Mouse (Mus musculus): ENCODE results near the gene Ccna2. TPM values are rescaled to one million over a fixed set of nuclear protein-coding genes. Genes with fewer than 3 reads are reported as not detected.
"Not testable (repeated sequence)": the region's sequence is repeated elsewhere in the genome, so short reads cannot be mapped to it uniquely, and the experiment has no call there.

The Ccna2 gene
- 75.6 and 94.1 TPM in 2 replicates for polyA plus RNA-seq (2015; fragmentation: Nextera tagmentation; extraction: Ambion mirVana)

GRCm38 (mm10) chr3:36571827-36572378 lies at the start of gene Ccna2:
Gene Ccna2 (minus strand): TSS chr3:36572150.
- peak within 1 kb of the TSS; percentile 98 for H3K4me2 ChIP-seq (ENCODE audit: low read length)
- no peaks in the 10 kb centered on the region for H3K9me3 ChIP-seq (ENCODE audit: control insufficient read depth, low read length)
- WGBS, result 0% methylated on average over 60 of the region's 60 CpGs
- peak within 1 kb of the TSS; percentile 82 for H3K9ac ChIP-seq (replicated peaks; ENCODE audit: low read depth, low read length)
- peak within 1 kb of the TSS; percentile 79 for H3K4me3 ChIP-seq (replicated peaks; ENCODE audit: low read length)
- peak within 1 kb of the TSS; percentile 95 for H3K27ac ChIP-seq (ENCODE audit: low read length)
- peak; percentile 100 for ATAC-seq
- peaks cover 4% of the 10 kb centered on the region; the same call in 1 of the 2 replicates for H3K36me3 ChIP-seq (ENCODE audit: control insufficient read depth, insufficient read depth)
- H3K4me1 ChIP-seq (replicated peaks; ENCODE audit: control insufficient read depth, insufficient read depth, low read length), result peaks cover 21% of the 10 kb centered on the region
- H3K27me3 ChIP-seq (replicated peaks; ENCODE audit: control insufficient read depth, insufficient read depth, low read length), result no peaks in the 10 kb centered on the region

DNA sequence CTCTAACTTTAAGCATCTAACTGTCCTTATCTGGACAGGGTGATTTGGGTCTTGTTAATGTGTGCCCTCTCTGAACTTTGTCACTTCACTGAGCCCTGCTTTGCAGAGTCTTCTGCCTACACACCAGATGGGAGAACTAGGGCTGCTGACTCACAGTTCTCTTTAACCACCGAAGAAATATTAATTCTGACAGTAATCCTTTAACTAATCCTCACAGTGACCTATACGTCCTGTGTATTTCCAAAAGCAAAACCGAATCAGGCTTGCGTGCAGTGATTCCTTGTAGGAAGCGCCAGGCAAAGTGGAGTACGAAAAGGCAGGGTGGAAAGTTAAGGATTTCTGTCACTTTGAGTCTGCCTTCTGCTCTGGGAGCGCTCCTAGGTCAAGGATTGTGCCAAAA lies 46.2 kb upstream of the Ccna2 start:
- Histone ChIP-seq H3K36me3 (ENCODE audit: control insufficient read depth, insufficient read depth) (no peaks in the 10 kb centered on the region), H3K4me1 (replicated peaks; ENCODE audit: control insufficient read depth, insufficient read depth, low read length) (peaks cover 3% of the 10 kb centered on the region), H3K4me3 (replicated peaks; ENCODE audit: low read length) (no peak overlapping the region), H3K4me2 (ENCODE audit: low read length) (no peak overlapping the region), H3K9ac (replicated peaks; ENCODE audit: low read depth, low read length) (no peak overlapping the region), H3K9me3 (ENCODE audit: control insufficient read depth, low read length) (no peaks in the 10 kb centered on the region), H3K27me3 (replicated peaks; ENCODE audit: control insufficient read depth, insufficient read depth, low read length) (no peaks in the 10 kb centered on the region), H3K27ac (ENCODE audit: low read length) (no peak overlapping the region)
- no peak for ATAC-seq
- WGBS, result 83% methylated on average over 7 of the region's 7 CpGs

- 57% methylated on average over 5 of the region's 5 CpGs for WGBS
- Histone ChIP-seq H3K4me1 (replicated peaks; ENCODE audit: control insufficient read depth, insufficient read depth, low read length) (peaks cover 8% of the 10 kb centered on the region), H3K9me3 (ENCODE audit: control insufficient read depth, low read length) (no peaks in the 10 kb centered on the region), H3K36me3 (ENCODE audit: control insufficient read depth, insufficient read depth) (no peaks in the 10 kb centered on the region), H3K4me2 (ENCODE audit: low read length) (peak overlapping the region; percentile 75), H3K27ac (ENCODE audit: low read length) (no peak overlapping the region), H3K27me3 (replicated peaks; ENCODE audit: control insufficient read depth, insufficient read depth, low read length) (no peaks in the 10 kb centered on the region), H3K9ac (replicated peaks; ENCODE audit: low read depth, low read length) (no peak overlapping the region), H3K4me3 (replicated peaks; ENCODE audit: low read length) (peak overlapping the region; percentile 81; the same call in 1 of the 2 replicates)
- ATAC-seq, result no peak
Measured at GRCm38 (mm10) chr3:36613908-36614255, 41.9 kb upstream of the Ccna2 start.

GRCm38 (mm10) chr3:36613202-36613907 lies 41.4 kb upstream of the Ccna2 start, which contains the start of gene Bbs7:
Gene Bbs7 (minus strand): TSS chr3:36613477.
- peak within 1 kb of the TSS; percentile 81 for H3K27ac ChIP-seq (ENCODE audit: low read length)
- peak within 1 kb of the TSS; percentile 81 for H3K4me3 ChIP-seq (replicated peaks; ENCODE audit: low read length)
- H3K9ac ChIP-seq (replicated peaks; ENCODE audit: low read depth, low read length), result peak within 1 kb of the TSS; percentile 91
- no peaks in the 10 kb centered on the region for H3K9me3 ChIP-seq (ENCODE audit: control insufficient read depth, low read length)
- ATAC-seq, result peak; percentile 100
- H3K27me3 ChIP-seq (replicated peaks; ENCODE audit: control insufficient read depth, insufficient read depth, low read length), result no peaks in the 10 kb centered on the region
- peaks cover 8% of the 10 kb centered on the region for H3K4me1 ChIP-seq (replicated peaks; ENCODE audit: control insufficient read depth, insufficient read depth, low read length)
- no peaks in the 10 kb centered on the region for H3K36me3 ChIP-seq (ENCODE audit: control insufficient read depth, insufficient read depth)
- 4% methylated on average over 38 of the region's 38 CpGs for WGBS
- H3K4me2 ChIP-seq (ENCODE audit: low read length), result peak within 1 kb of the TSS; percentile 75

DNA sequence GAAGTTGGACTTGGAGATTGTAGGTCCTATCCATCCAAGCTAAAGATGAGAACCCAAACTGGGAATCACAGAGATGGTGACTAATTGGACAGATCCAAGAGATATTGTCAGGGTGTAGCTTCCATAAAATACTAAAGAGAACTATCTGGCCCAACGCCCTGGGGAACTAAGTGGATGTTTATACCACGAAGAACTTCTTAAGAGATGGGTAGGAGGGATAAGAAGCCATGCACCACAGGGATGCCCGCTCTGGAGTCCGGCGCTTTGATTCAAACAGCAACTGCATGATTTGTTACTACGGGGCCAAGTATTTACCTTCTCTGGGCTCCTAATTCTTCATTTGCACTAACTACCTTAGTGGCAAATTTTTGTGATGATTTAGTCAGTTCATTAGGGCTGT lies 40.7 kb upstream of the Ccna2 start:
- peak overlapping the region; percentile 81 for H3K4me3 ChIP-seq (replicated peaks; ENCODE audit: low read length)
- WGBS, result 5% methylated on average over 6 of the region's 6 CpGs
- H3K4me1 ChIP-seq (replicated peaks; ENCODE audit: control insufficient read depth, insufficient read depth, low read length), result peaks cover 8% of the 10 kb centered on the region
- no peaks in the 10 kb centered on the region for H3K27me3 ChIP-seq (replicated peaks; ENCODE audit: control insufficient read depth, insufficient read depth, low read length)
- H3K27ac ChIP-seq (ENCODE audit: low read length), result peak overlapping the region; percentile 81
- peak overlapping the region; percentile 91 for H3K9ac ChIP-seq (replicated peaks; ENCODE audit: low read depth, low read length)
- H3K36me3 ChIP-seq (ENCODE audit: control insufficient read depth, insufficient read depth), result no peaks in the 10 kb centered on the region
- no peaks in the 10 kb centered on the region for H3K9me3 ChIP-seq (ENCODE audit: control insufficient read depth, low read length)
- peak; percentile 24; the same call in 1 of the 2 replicates for ATAC-seq
- H3K4me2 ChIP-seq (ENCODE audit: low read length), result peak overlapping the region; percentile 75

GRCm38 (mm10) chr3:36605894-36606783 lies 34.2 kb upstream of the Ccna2 start:
- H3K9ac ChIP-seq (replicated peaks; ENCODE audit: low read depth, low read length), result no peak overlapping the region
- WGBS, result 84% methylated on average over 7 of the region's 7 CpGs

DNA sequence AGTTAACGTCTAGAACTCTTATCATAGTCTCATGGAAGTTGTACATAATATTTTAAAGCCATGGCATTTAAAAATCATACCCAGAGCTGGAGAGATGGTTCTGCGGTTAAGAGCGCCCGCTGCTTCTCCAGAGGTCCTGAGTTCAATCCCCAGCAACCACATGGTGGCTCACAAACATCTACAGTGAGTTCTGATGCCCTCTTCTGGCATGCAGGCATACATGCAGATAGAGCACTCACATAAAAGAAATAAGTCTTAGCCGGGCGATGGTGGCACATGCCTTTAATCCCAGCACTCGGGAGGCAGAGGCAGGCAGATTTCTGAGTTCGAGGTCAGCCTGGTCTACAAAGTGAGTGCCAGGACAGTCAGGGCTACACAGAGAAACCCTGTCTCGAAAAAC lies 27.8 kb upstream of the Ccna2 start:
- not testable (repeated sequence) for H3K9me3 ChIP-seq (ENCODE audit: control insufficient read depth, low read length); H3K9ac ChIP-seq (replicated peaks; ENCODE audit: low read depth, low read length); H3K4me2 ChIP-seq (ENCODE audit: low read length); H3K27me3 ChIP-seq (replicated peaks; ENCODE audit: control insufficient read depth, insufficient read depth, low read length); H3K27ac ChIP-seq (ENCODE audit: low read length); H3K36me3 ChIP-seq (ENCODE audit: control insufficient read depth, insufficient read depth); H3K4me1 ChIP-seq (replicated peaks; ENCODE audit: control insufficient read depth, insufficient read depth, low read length); H3K4me3 ChIP-seq (replicated peaks; ENCODE audit: low read length); ATAC-seq
- 93% methylated on average over 9 of the region's 9 CpGs for WGBS

More at GRCm38 (mm10) chr3:36605894-36606783, 34.2 kb upstream of the Ccna2 start:
- H3K27me3 ChIP-seq (replicated peaks; ENCODE audit: control insufficient read depth, insufficient read depth, low read length), result no peaks in the 10 kb centered on the region
- H3K4me3 ChIP-seq (replicated peaks; ENCODE audit: low read length), result no peak overlapping the region
- H3K27ac ChIP-seq (ENCODE audit: low read length), result no peak overlapping the region
- H3K9me3 ChIP-seq (ENCODE audit: control insufficient read depth, low read length), result no peaks in the 10 kb centered on the region
- ATAC-seq, result no peak
- H3K4me2 ChIP-seq (ENCODE audit: low read length), result no peak overlapping the region
- H3K4me1 ChIP-seq (replicated peaks; ENCODE audit: control insufficient read depth, insufficient read depth, low read length), result no peaks in the 10 kb centered on the region
- no peaks in the 10 kb centered on the region for H3K36me3 ChIP-seq (ENCODE audit: control insufficient read depth, insufficient read depth)

- H3K9ac ChIP-seq (replicated peaks; ENCODE audit: low read depth, low read length), result no peak overlapping the region
- H3K4me1 ChIP-seq (replicated peaks; ENCODE audit: control insufficient read depth, insufficient read depth, low read length), result no peaks in the 10 kb centered on the region
- no peak overlapping the region for H3K27ac ChIP-seq (ENCODE audit: low read length)
- no peak for ATAC-seq
- no peak overlapping the region for H3K4me3 ChIP-seq (replicated peaks; ENCODE audit: low read length)
- 82% methylated on average over 3 of the region's 3 CpGs for WGBS
- H3K9me3 ChIP-seq (ENCODE audit: control insufficient read depth, low read length), result no peaks in the 10 kb centered on the region
- H3K27me3 ChIP-seq (replicated peaks; ENCODE audit: control insufficient read depth, insufficient read depth, low read length), result no peaks in the 10 kb centered on the region
- H3K36me3 ChIP-seq (ENCODE audit: control insufficient read depth, insufficient read depth), result peaks cover 2% of the 10 kb centered on the region; the same call in 1 of the 2 replicates
- H3K4me2 ChIP-seq (ENCODE audit: low read length), result no peak overlapping the region
Measured at GRCm38 (mm10) chr3:36598811-36599210, 26.9 kb upstream of the Ccna2 start.

GRCm38 (mm10) chr3:36571361-36571826 lies 556 bp downstream of the Ccna2 start:
- WGBS, result under 1% methylated on average over 46 of the region's 46 CpGs
- Histone ChIP-seq H3K4me1 (replicated peaks; ENCODE audit: control insufficient read depth, insufficient read depth, low read length) (peaks cover 21% of the 10 kb centered on the region), H3K4me2 (ENCODE audit: low read length) (peak overlapping the region; percentile 98), H3K9ac (replicated peaks; ENCODE audit: low read depth, low read length) (peak overlapping the region; percentile 59), H3K4me3 (replicated peaks; ENCODE audit: low read length) (peak overlapping the region; percentile 79), H3K9me3 (ENCODE audit: control insufficient read depth, low read length) (no peaks in the 10 kb centered on the region), H3K27ac (ENCODE audit: low read length) (no peak overlapping the region), H3K36me3 (ENCODE audit: control insufficient read depth, insufficient read depth) (peaks cover 5% of the 10 kb centered on the region; the same call in 1 of the 2 replicates), H3K27me3 (replicated peaks; ENCODE audit: control insufficient read depth, insufficient read depth, low read length) (no peaks in the 10 kb centered on the region)
- ATAC-seq, result no peak; the same call in 1 of the 2 replicates
